Mouse (Mus musculus): Measurements from ENCODE around the gene Gm20604. TPM values are rescaled to one million over a fixed set of nuclear protein-coding genes. Genes with fewer than 3 reads are reported as not detected.
A peak's percentile ranks its signal among the peaks of the same experiment; 100 is the strongest.

Gene Gm20604
- polyA plus RNA-seq, 1 experiment from 2014 or later: 40.7 TPM

DNA sequence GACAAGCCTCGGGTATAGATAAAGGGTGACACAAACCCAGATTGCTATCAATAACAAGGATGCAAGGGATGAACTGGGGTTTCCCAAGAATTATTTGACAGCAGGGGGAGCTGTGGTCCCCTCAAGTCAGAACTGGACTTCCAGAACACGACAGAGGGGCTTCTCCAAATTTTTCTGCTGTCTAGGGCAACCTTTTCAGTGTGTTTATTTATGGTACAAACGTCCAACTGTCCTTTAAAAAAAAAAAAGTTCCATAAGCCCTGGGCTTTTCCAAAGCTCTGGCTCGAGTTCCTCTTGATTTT lies 55.4 kb downstream of the Gm20604 start:
- peak overlapping the region; percentile 87 for H3K4me2 ChIP-seq
- H3K36me3 ChIP-seq: no peaks in the 10 kb centered on the region
- no peak for ATAC-seq (ENCODE audit: low FRiP score)
- peak overlapping the region; percentile 67 for H3K27ac ChIP-seq
- peak overlapping the region; percentile 69 for H3K4me3 ChIP-seq
- H3K9me3 ChIP-seq: no peaks in the 10 kb centered on the region
- WGBS: 4% methylated on average over 4 of the region's 4 CpGs
- peak overlapping the region; percentile 83 for H3K9ac ChIP-seq
- H3K27me3 ChIP-seq: peaks cover 9% of the 10 kb centered on the region; the same call in 1 of the 2 replicates
- peaks cover 62% of the 10 kb centered on the region for H3K4me1 ChIP-seq (replicated peaks)

DNA sequence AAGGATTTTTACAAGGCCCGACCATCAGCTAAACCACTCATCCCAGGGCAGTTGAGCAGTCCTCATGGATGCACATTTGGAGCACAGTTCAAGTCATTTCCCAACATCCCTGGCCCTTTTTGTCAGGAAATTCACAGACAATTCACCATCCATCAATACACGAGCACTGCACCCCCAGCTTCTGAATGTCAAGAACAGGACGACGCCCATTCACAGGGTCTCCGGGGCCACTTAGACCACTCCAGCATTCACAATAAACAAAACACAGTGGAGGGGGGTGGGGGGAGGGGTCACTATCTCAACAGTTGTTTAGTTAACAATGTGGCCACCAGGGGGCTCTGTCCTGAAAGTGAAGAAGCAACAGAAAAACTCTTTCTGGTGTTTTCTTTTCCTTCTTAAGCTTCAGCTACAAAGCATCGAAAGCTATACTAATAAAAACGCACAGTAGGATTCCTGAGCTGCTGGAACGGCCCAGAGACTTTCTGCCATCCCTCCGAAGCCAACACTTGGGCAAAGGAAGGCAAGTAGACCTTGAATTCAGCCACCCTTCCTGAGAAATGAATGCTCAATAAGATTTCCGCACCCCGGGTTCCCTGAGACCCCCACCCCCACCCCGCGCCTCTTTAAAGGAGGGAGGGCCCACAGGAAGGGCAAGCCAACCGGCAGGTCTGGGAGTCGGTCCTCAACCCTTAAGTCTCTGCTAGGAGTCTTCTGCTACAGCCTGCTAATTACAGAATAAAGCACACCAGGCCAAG lies 55.9 kb downstream of the Gm20604 start:
- Histone ChIP-seq H3K4me1 (replicated peaks) (peaks cover 68% of the 10 kb centered on the region), H3K9ac (peak overlapping the region; percentile 63), H3K4me2 (peak overlapping the region; percentile 87), H3K27me3 (peaks cover 4% of the 10 kb centered on the region; the same call in 1 of the 2 replicates), H3K4me3 (peak overlapping the region; percentile 69), H3K36me3 (no peaks in the 10 kb centered on the region), H3K9me3 (no peaks in the 10 kb centered on the region), H3K27ac (peak overlapping the region; percentile 67)
- no peak for ATAC-seq (ENCODE audit: low FRiP score)
- WGBS: 5% methylated on average over 15 of the region's 15 CpGs

DNA sequence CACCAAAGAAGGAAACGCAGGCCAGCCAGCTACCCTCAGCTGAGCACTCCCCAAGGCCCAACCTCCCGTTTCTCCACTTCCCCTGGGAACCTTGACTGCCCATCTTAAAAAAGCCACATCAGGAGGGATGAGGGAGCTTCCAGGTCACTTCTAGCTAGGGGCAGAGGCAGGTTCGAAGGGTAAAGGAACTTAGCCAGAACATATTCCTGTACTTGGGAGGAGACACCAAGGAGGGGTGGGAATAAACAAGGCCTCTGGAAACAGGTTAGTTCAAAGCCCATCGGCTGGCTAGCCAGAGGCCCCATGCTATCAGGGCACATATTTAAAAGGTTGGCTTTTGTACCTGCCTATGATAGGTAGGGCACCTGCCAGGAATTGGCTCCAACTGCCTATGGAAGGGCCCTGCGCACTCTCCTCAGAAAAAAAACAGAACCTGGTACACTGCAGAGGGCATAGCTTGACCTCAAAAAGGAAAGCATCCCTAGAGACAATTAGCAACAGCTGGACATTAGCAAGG lies 56.7 kb downstream of the Gm20604 start:
- WGBS: 91% methylated on average over 5 of the region's 5 CpGs
- Histone ChIP-seq H3K27me3 (no peaks in the 10 kb centered on the region), H3K27ac (no peak overlapping the region), H3K36me3 (no peaks in the 10 kb centered on the region), H3K9ac (no peak overlapping the region), H3K9me3 (no peaks in the 10 kb centered on the region), H3K4me2 (peak overlapping the region; percentile 87), H3K4me1 (replicated peaks) (peaks cover 75% of the 10 kb centered on the region), H3K4me3 (no peak overlapping the region)
- ATAC-seq (ENCODE audit: low FRiP score): no peak

DNA sequence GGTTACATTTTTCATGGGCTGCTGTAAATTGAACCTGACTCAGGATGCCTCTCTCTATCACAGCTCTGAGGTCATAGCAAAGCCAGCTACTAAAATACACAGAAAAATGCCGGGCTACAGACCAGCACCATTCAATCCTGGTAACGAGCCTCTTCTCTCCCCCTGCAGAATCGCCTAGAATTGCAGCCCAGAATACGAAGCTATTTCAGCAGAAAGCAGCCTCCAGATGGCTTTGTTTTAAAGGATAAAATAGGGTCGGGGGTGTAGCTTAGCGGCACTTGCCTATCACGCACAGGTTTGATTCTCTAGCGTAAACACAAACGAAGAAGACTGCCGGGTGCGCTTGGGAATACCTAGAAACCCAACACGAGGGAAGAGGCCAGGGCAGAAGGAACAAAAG lies 58.0 kb downstream of the Gm20604 start:
- H3K9ac ChIP-seq: no peak overlapping the region
- H3K36me3 ChIP-seq: no peaks in the 10 kb centered on the region
- H3K4me2 ChIP-seq: no peak overlapping the region
- no peaks in the 10 kb centered on the region for H3K27me3 ChIP-seq
- H3K4me3 ChIP-seq: no peak overlapping the region
- H3K9me3 ChIP-seq: no peaks in the 10 kb centered on the region
- H3K27ac ChIP-seq: peak overlapping the region; percentile 14; the same call in 1 of the 2 replicates
- ATAC-seq (ENCODE audit: low FRiP score): no peak
- 70% methylated on average over 12 of the region's 12 CpGs for WGBS
- peaks cover 82% of the 10 kb centered on the region for H3K4me1 ChIP-seq (replicated peaks)

DNA sequence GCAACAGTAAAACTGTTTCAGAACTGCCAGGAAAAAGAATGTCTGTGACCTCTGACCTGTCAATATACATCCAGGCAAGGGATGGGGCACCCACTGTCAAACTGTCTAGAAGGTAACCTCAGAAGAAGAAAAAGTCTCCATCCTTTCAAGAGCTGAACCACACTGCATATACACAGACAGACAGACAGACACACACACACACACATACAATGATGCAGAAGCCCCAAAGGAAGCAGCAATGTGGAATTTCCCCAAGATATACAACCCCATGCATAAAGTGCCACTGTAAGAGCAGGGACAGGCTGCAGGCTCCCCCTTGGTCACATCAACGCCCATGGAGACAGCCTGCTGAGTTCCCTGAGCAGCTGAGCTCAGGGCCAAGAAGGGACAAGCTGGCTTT lies 59.3 kb downstream of the Gm20604 start:
- Histone ChIP-seq H3K4me2 (no peak overlapping the region), H3K27ac (no peak overlapping the region), H3K4me1 (replicated peaks) (peaks cover 87% of the 10 kb centered on the region), H3K9me3 (no peaks in the 10 kb centered on the region), H3K27me3 (no peaks in the 10 kb centered on the region), H3K9ac (0 out of 2 replicates have a peak overlapping the region, but pooled peaks have one; percentile 29), H3K4me3 (no peak overlapping the region), H3K36me3 (no peaks in the 10 kb centered on the region)
- no peak for ATAC-seq (ENCODE audit: low FRiP score)
- 5% methylated on average over 1 of the region's 1 CpGs for WGBS

DNA sequence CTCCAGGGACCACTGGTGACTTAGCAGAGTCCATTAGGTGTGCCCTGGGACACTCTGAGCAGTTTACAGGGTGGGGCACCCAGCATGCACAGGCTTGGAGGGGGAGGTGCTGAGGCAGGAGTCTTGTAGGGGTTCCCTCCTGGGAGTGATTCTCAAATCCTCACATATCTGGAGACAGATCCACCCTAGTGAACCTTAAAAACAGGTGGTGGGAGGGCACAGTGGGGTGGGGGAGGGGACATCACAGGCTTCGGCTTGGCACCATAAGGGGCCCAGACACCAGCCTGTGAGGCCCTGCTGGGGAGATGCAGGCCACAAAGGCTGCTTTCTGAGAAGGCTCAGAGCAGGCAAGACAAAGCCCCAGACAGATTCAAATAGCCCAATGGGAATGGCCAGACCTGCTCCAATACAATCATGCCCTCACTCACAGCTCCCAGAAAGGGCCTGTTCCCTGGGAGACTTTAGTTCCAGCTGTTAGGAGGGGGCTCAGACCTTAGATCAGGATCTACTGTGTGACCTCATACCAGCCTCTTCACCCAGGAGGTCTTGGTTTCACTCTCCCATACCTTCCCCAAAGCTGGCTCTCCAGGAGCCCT lies 60.3 kb downstream of the Gm20604 start:
- no peaks in the 10 kb centered on the region for H3K27me3 ChIP-seq
- ATAC-seq (ENCODE audit: low FRiP score): no peak
- no peak overlapping the region for H3K4me3 ChIP-seq
- no peak overlapping the region for H3K4me2 ChIP-seq
- 14% methylated on average over 1 of the region's 1 CpGs for WGBS
- peak overlapping the region; percentile 55; the same call in 1 of the 2 replicates for H3K9ac ChIP-seq
- no peaks in the 10 kb centered on the region for H3K9me3 ChIP-seq
- H3K36me3 ChIP-seq: no peaks in the 10 kb centered on the region
- peaks cover 78% of the 10 kb centered on the region for H3K4me1 ChIP-seq (replicated peaks)
- peak overlapping the region; percentile 60 for H3K27ac ChIP-seq

DNA sequence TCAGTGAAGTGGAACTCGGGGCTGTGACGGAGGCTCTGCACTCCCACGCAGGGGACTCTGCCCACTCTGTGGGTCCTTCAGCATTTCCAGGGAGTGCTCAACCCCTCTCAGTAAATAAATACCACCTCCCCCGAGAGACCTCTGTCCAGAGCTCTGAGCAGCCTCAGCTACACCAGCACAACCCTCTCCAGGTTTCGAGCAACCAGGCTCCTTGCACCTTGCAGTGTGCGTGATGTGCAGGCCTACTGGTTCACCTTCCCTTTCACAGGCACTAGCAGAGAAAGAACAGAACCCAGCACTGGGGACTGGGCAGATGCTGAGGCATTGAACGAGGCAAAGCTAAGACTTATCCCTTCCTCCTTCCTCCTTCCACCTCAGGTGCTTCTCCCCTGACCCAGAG lies 61.1 kb downstream of the Gm20604 start:
- Histone ChIP-seq H3K36me3 (no peaks in the 10 kb centered on the region), H3K9ac (no peak overlapping the region), H3K27ac (no peak overlapping the region), H3K9me3 (no peaks in the 10 kb centered on the region), H3K4me1 (replicated peaks) (peaks cover 70% of the 10 kb centered on the region), H3K27me3 (no peaks in the 10 kb centered on the region), H3K4me3 (no peak overlapping the region), H3K4me2 (no peak overlapping the region)
- ATAC-seq (ENCODE audit: low FRiP score): no peak
- WGBS: 78% methylated on average over 7 of the region's 7 CpGs

DNA sequence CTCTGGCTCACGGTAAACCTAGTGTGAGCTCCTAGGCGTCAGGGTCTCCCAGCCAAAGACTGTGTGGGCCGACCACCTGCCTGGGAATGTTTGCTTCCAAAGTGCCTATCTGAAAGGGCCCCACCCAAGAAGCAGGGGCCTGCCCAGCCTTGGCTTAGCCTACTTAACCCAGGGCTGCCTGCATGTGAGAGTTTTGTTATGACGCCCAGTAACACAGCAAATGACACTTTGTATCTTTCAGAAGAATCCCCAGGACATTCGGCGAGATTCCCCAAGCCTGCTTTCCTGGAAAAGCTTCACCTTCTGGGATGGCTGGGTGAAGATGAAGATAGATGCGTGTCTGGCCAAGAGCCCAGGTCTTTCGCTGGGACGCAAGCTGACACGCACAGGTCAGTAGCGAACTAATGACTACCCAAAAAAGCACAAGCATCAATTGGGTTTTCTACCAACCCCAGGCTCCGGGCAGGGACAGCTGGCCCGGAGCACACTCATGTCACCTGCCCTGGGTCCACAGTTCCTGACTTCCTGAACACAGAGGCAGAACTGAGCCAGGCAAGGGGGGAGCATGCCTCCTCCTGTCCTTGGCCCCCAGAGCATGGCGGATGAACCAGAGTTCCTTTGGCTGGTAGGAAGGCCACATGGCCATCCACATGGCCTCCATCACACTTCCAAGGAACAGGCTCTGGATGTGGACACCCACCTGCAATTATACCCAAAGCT lies 61.7 kb downstream of the Gm20604 start:
- H3K27me3 ChIP-seq: no peaks in the 10 kb centered on the region
- H3K36me3 ChIP-seq: no peaks in the 10 kb centered on the region
- peaks cover 64% of the 10 kb centered on the region for H3K4me1 ChIP-seq (replicated peaks)
- ATAC-seq (ENCODE audit: low FRiP score): no peak
- no peak overlapping the region for H3K4me2 ChIP-seq
- WGBS: 90% methylated on average over 14 of the region's 14 CpGs
- H3K9me3 ChIP-seq: no peaks in the 10 kb centered on the region
- no peak overlapping the region for H3K9ac ChIP-seq
- H3K4me3 ChIP-seq: no peak overlapping the region
- no peak overlapping the region for H3K27ac ChIP-seq

DNA sequence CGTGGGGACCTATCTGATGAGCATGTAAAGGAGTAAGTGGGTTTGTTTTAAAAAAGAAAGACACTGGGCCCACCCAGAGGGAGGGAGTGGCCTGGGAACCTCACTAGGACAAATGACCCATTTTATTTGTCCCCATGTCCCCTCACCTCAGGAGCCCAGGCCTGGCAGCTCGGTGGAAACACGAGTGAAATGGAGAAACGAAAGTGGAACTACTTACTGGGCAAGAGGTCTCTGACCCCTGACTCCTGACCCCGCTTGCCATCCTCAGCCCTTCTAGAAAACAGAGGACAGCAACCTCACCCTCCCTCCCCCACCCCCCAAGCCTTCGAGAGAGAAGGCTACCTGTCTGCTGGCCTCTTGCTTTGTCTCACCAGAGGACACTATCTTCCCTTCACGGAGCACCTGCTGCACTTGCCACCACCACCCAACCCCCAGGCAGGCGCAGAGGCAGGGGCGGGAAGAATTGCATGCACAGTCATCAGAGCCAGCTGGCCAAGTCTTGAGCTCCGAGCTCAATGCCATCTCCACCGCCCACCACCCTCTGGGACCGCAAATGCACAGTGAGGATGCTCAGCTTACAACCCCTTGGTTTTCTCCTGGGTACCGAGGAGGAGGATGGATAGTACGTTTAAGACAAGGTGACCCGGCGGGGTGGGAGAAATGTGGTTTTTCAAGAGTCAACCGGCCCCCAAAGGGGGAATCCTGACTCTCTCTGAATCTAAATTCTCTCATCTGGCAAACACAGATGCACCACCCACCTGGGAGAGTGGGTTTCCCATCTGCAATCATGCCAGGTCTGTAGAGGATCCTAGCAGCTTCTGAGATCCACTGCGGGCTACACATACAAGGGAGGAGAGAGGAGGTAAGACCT lies 62.9 kb downstream of the Gm20604 start:
- Histone ChIP-seq H3K9ac (no peak overlapping the region), H3K36me3 (no peaks in the 10 kb centered on the region), H3K4me2 (no peak overlapping the region), H3K4me1 (replicated peaks) (peaks cover 60% of the 10 kb centered on the region), H3K4me3 (no peak overlapping the region), H3K27me3 (no peaks in the 10 kb centered on the region), H3K27ac (no peak overlapping the region), H3K9me3 (no peaks in the 10 kb centered on the region)
- WGBS: 58% methylated on average over 18 of the region's 18 CpGs
- ATAC-seq (ENCODE audit: low FRiP score): no peak

DNA sequence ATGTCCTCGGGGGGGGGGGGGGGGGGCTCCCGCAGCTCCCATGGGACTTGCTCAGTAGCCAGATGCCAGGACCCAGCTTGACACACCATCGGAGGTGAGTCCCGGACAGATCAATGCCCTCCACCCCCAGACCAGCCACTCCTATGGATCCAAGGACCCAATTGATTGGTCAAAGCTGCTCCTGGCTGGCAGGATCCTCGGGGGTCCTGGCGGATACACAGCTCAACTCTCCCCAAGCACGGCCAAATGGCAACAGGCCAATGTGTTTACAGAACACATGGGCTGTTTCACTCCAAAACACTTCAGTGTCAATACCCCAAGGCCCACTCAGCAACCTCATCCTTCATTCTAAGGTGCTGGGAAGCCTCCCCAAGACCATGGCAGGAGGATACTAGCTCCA lies 66.7 kb downstream of the Gm20604 start:
- Histone ChIP-seq H3K4me2 (no peak overlapping the region), H3K27ac (no peak overlapping the region), H3K9ac (no peak overlapping the region), H3K4me3 (no peak overlapping the region), H3K27me3 (no peaks in the 10 kb centered on the region), H3K36me3 (no peaks in the 10 kb centered on the region), H3K9me3 (no peaks in the 10 kb centered on the region), H3K4me1 (replicated peaks) (peaks cover 23% of the 10 kb centered on the region)
- WGBS: 71% methylated on average over 7 of the region's 7 CpGs
- no peak for ATAC-seq (ENCODE audit: low FRiP score)
